Mouse (Mus musculus): ENCODE results near the gene Mgat4c. TPM values are rescaled to one million over a fixed set of nuclear protein-coding genes. Genes with fewer than 3 reads are reported as not detected.

Gene Mgat4c
- total and polyA plus RNA-seq, 2 experiments from 2014 or later, result 32.2 to 64.9 TPM

- TF ChIP-seq CTCF (IDR thresholded peaks at IDR 0.05; ENCODE audit: low read depth), result no peak
- H3K36me3 ChIP-seq (ENCODE audit: insufficient read depth, low read length), result no peaks in the 10 kb centered on the region
- 0 out of 2 replicates have a peak overlapping the region, but pooled peaks have one; percentile 3 for H3K4me2 ChIP-seq (ENCODE audit: low read depth, low read length)
- no peaks in the 10 kb centered on the region for H3K9me3 ChIP-seq (ENCODE audit: low read length)
- no peak overlapping the region for H3K4me3 ChIP-seq (ENCODE audit: low read length)
- no peak overlapping the region for H3K27ac ChIP-seq
- no peaks in the 10 kb centered on the region for H3K27me3 ChIP-seq (ENCODE audit: insufficient read depth, low read length)
- ATAC-seq, result no peak; the same call in 1 of the 2 replicates
- no peaks in the 10 kb centered on the region for H3K4me1 ChIP-seq (ENCODE audit: insufficient read depth, low read length)
- WGBS, result 30% methylated on average over 5 of the region's 5 CpGs
- no peak overlapping the region for H3K9ac ChIP-seq (replicated peaks; ENCODE audit: low read length)
- DNase-seq (ENCODE audit: low spot score), result peak; percentile 31
These were observed 684.5 kb downstream of the Mgat4c start for GRCm38 (mm10) chr10:102365685-102366381.

- 89% methylated on average over 1 of the region's 1 CpGs for WGBS
- Histone ChIP-seq H3K9me3 (ENCODE audit: low read length) (no peaks in the 10 kb centered on the region), H3K27me3 (ENCODE audit: insufficient read depth, low read length) (no peaks in the 10 kb centered on the region), H3K9ac (replicated peaks; ENCODE audit: low read length) (no peak overlapping the region), H3K27ac (no peak overlapping the region), H3K4me2 (ENCODE audit: low read depth, low read length) (no peak overlapping the region), H3K4me1 (ENCODE audit: insufficient read depth, low read length) (no peaks in the 10 kb centered on the region), H3K36me3 (ENCODE audit: insufficient read depth, low read length) (no peaks in the 10 kb centered on the region), H3K4me3 (ENCODE audit: low read length) (no peak overlapping the region)
- DNase-seq (ENCODE audit: low spot score) (no peak), ATAC-seq (no peak)
- TF ChIP-seq CTCF (IDR thresholded peaks at IDR 0.05; ENCODE audit: low read depth), result no peak
These were observed 689.3 kb downstream of the Mgat4c start for GRCm38 (mm10) chr10:102370576-102370975.

DNA sequence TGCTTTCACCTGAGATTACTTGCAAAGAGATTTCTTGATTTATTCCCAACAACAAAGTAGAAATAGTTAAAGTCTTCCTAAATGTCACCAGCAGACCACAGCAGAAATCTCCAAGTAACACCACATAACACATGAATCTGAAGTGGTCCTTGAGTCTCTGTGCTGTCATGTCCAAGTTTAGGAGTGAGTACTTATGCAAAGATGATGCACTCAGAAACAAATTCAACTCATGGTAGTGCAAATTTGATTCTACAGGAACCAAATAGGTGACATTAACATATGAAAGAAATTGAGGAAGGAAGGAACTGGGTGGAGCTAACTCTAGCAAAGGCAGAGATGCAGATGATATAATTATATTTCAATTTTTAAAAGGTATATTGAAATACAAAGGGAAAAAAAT is 690.8 kb downstream of the Mgat4c start:
- no peak for TF ChIP-seq CTCF (IDR thresholded peaks at IDR 0.05; ENCODE audit: low read depth)
- Histone ChIP-seq H3K27ac (no peak overlapping the region), H3K9me3 (ENCODE audit: low read length) (no peaks in the 10 kb centered on the region), H3K27me3 (ENCODE audit: insufficient read depth, low read length) (no peaks in the 10 kb centered on the region), H3K4me3 (ENCODE audit: low read length) (no peak overlapping the region), H3K36me3 (ENCODE audit: insufficient read depth, low read length) (no peaks in the 10 kb centered on the region), H3K4me1 (ENCODE audit: insufficient read depth, low read length) (no peaks in the 10 kb centered on the region), H3K9ac (replicated peaks; ENCODE audit: low read length) (no peak overlapping the region), H3K4me2 (ENCODE audit: low read depth, low read length) (no peak overlapping the region)
- no peak for DNase-seq (ENCODE audit: low spot score)
- no peak for ATAC-seq

- H3K27me3 ChIP-seq (ENCODE audit: insufficient read depth, low read length), result no peaks in the 10 kb centered on the region
- no peak for DNase-seq (ENCODE audit: low spot score)
- no peaks in the 10 kb centered on the region for H3K36me3 ChIP-seq (ENCODE audit: insufficient read depth, low read length)
- H3K27ac ChIP-seq, result no peak overlapping the region
- H3K4me2 ChIP-seq (ENCODE audit: low read depth, low read length), result no peak overlapping the region
- no peak for TF ChIP-seq CTCF (IDR thresholded peaks at IDR 0.05; ENCODE audit: low read depth)
- H3K9ac ChIP-seq (replicated peaks; ENCODE audit: low read length), result no peak overlapping the region
- no peak for ATAC-seq
- H3K4me1 ChIP-seq (ENCODE audit: insufficient read depth, low read length), result no peaks in the 10 kb centered on the region
- H3K9me3 ChIP-seq (ENCODE audit: low read length), result no peaks in the 10 kb centered on the region
- no peak overlapping the region for H3K4me3 ChIP-seq (ENCODE audit: low read length)
- 89% methylated on average over 4 of the region's 4 CpGs for WGBS
These were observed 692.8 kb downstream of the Mgat4c start for GRCm38 (mm10) chr10:102374061-102374460.

DNA sequence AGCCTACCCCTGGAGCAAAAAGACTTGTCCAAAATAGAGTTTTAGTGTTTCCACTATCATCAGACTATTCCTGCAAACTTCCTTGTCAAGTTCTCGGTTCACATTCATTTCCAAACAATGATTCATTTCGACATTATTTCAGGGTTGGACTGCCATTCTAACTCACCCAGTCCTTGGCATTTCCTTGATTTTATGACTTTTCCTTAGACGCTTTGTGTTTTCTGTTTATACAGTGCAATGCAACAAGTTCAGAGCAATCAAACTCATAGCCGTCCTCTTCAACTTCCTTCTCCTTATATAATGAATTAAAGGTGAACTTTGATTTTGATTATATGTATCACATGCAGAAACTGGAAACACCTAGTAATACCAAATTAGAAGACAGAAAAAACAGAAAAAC is 696.1 kb downstream of the Mgat4c start:
- no peak for TF ChIP-seq CTCF (IDR thresholded peaks at IDR 0.05; ENCODE audit: low read depth)
- Histone ChIP-seq H3K4me2 (ENCODE audit: low read depth, low read length) (no peak overlapping the region), H3K27ac (no peak overlapping the region), H3K27me3 (ENCODE audit: insufficient read depth, low read length) (no peaks in the 10 kb centered on the region), H3K36me3 (ENCODE audit: insufficient read depth, low read length) (no peaks in the 10 kb centered on the region), H3K9ac (replicated peaks; ENCODE audit: low read length) (no peak overlapping the region), H3K9me3 (ENCODE audit: low read length) (no peaks in the 10 kb centered on the region), H3K4me1 (ENCODE audit: insufficient read depth, low read length) (no peaks in the 10 kb centered on the region), H3K4me3 (ENCODE audit: low read length) (no peak overlapping the region)
- no peak for DNase-seq (ENCODE audit: low spot score)
- ATAC-seq, result no peak
- 93% methylated on average over 4 of the region's 4 CpGs for WGBS

DNA sequence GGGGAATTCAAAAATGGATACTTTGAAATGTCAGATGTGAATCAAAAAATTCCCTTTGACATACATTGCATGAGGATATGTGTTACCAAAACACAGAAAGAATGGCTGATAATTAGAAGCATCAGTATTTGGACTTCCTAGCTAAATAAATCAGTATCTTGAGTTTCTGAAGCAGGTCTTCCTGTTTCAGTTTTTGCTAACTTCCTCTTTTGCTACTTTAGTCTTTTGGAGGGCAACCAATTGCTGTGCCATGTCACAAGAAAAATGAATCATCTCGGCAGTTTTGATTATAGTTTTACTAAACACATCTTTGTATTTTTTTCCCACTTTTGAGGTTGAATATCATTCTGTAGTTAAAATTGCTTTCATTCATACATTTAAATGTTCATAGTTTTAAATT is 707.9 kb downstream of the Mgat4c start:
- no peak for TF ChIP-seq CTCF (IDR thresholded peaks at IDR 0.05; ENCODE audit: low read depth)
- Histone ChIP-seq H3K4me2 (ENCODE audit: low read depth, low read length) (no peak overlapping the region), H3K36me3 (ENCODE audit: insufficient read depth, low read length) (no peaks in the 10 kb centered on the region), H3K4me3 (ENCODE audit: low read length) (no peak overlapping the region), H3K4me1 (ENCODE audit: insufficient read depth, low read length) (no peaks in the 10 kb centered on the region), H3K9me3 (ENCODE audit: low read length) (no peaks in the 10 kb centered on the region), H3K27me3 (ENCODE audit: insufficient read depth, low read length) (no peaks in the 10 kb centered on the region), H3K27ac (no peak overlapping the region), H3K9ac (replicated peaks; ENCODE audit: low read length) (no peak overlapping the region)
- ATAC-seq, result no peak
- 96% methylated on average over 1 of the region's 1 CpGs for WGBS
- DNase-seq (ENCODE audit: low spot score), result no peak

- Histone ChIP-seq H3K27me3 (ENCODE audit: insufficient read depth, low read length) (no peaks in the 10 kb centered on the region), H3K4me3 (ENCODE audit: low read length) (no peak overlapping the region), H3K4me1 (ENCODE audit: insufficient read depth, low read length) (no peaks in the 10 kb centered on the region), H3K27ac (no peak overlapping the region), H3K9ac (replicated peaks; ENCODE audit: low read length) (no peak overlapping the region), H3K4me2 (ENCODE audit: low read depth, low read length) (no peak overlapping the region), H3K9me3 (ENCODE audit: low read length) (no peaks in the 10 kb centered on the region), H3K36me3 (ENCODE audit: insufficient read depth, low read length) (no peaks in the 10 kb centered on the region)
- DNase-seq (ENCODE audit: low spot score), result peak; percentile 66
- no peak for ATAC-seq
- TF ChIP-seq CTCF (IDR thresholded peaks at IDR 0.05; ENCODE audit: low read depth), result peak; percentile 67
- 72% methylated on average over 2 of the region's 2 CpGs for WGBS
These were observed 736.5 kb downstream of the Mgat4c start for GRCm38 (mm10) chr10:102417654-102418272.

Data from hindbrain, postnatal 0 days (tissue).